In genomic region chr5:72665281-72665680, GRCm38 (mm10) we compare ENCODE assay signal across 9 mouse cellular contexts. TPM values are rescaled to one million over a fixed set of nuclear protein-coding genes. Genes with fewer than 3 reads are reported as not detected.
DNase-seq lines count a peak whose midpoint lies in the region; ATAC-seq and TF ChIP-seq lines count a peak whose summit lies in the region.
"Had no signal": no experiment of that assay in that cellular context is flagged by ENCODE, and none has a peak within 500 bp of the region (broad histone marks: within the 10 kb centered on the region; RNA-seq: fewer than 3 reads in every experiment).

No protein-coding gene starts in this region.

- H3K4me1 ChIP-seq in heart, embryonic 11.5 days (ENCODE audit: control insufficient read depth, insufficient read depth, low read length): no peaks in the 10 kb centered on the region
- no peaks in the 10 kb centered on the region; the same call in 1 of the 2 replicates for H3K4me1 ChIP-seq in bone marrow, adult 2 months (ENCODE audit: control insufficient read depth, insufficient read depth, low read length)
- no peaks in the 10 kb centered on the region for H3K4me1 ChIP-seq in thymus, adult 2 months (replicated peaks; ENCODE audit: control insufficient read depth, insufficient read depth, low read length)
- H3K4me1 ChIP-seq: embryonic facial prominence, embryonic 12.5 days had no signal

- H3K9ac ChIP-seq in heart, embryonic 11.5 days (ENCODE audit: low read depth, low read length): no peak overlapping the region
- H3K9ac ChIP-seq: embryonic facial prominence, embryonic 12.5 days had no signal

- H3K9me3 ChIP-seq in heart, embryonic 11.5 days (replicated peaks; ENCODE audit: control insufficient read depth, low read length): no peaks in the 10 kb centered on the region
- H3K9me3 ChIP-seq: embryonic facial prominence, embryonic 12.5 days had no signal

- TF ChIP-seq CTCF in bone marrow, adult 2 months (IDR thresholded peaks at IDR 0.05; ENCODE audit: control insufficient read depth, insufficient read depth, low read length): peak; percentile 41
- peak; percentile 53; the same call in 1 of the 2 replicates for TF ChIP-seq CTCF in thymus, adult 2 months (IDR thresholded peaks at IDR 0.05; ENCODE audit: borderline replicate concordance, control insufficient read depth, extremely low read depth, insufficient read depth, low read length, poor library complexity)

- H3K4me3 ChIP-seq in heart, embryonic 11.5 days (ENCODE audit: low read depth, low read length): no peak overlapping the region
- H3K4me3 ChIP-seq in bone marrow, adult 2 months (replicated peaks; ENCODE audit: control insufficient read depth, low read depth, low read length): no peak overlapping the region
- no peak overlapping the region for H3K4me3 ChIP-seq in thymus, adult 2 months (ENCODE audit: control insufficient read depth, insufficient read depth, low read length)
- H3K4me3 ChIP-seq: embryonic facial prominence, embryonic 12.5 days had no signal

- no peaks in the 10 kb centered on the region for H3K36me3 ChIP-seq in heart, embryonic 11.5 days (ENCODE audit: control insufficient read depth, insufficient read depth, low read length)
- 0 out of 2 replicates have a peak, but pooled peaks cover 3% of the 10 kb centered on the region for H3K36me3 ChIP-seq in thymus, adult 2 months (ENCODE audit: control insufficient read depth, insufficient read depth, low read length)
- H3K36me3 ChIP-seq: embryonic facial prominence, embryonic 12.5 days had no signal

- H3K4me2 ChIP-seq in heart, embryonic 11.5 days: no peak overlapping the region
- H3K4me2 ChIP-seq: embryonic facial prominence, embryonic 12.5 days had no signal

- ATAC-seq in heart, embryonic 11.5 days (replicated peaks; ENCODE audit: insufficient number of reproducible peaks, low FRiP score, low TSS enrichment): no peak

- peak; percentile 76 for DNase-seq in heart, adult 11 months
- DNase-seq in CD4-positive, CD25-positive, alpha-beta regulatory T cell, adult 2 months (ENCODE audit: low read depth, low spot score): peak; percentile 79
- peak; percentile 31 to 49 for DNase-seq in frontal cortex, postnatal 36 days (ENCODE audit: low spot score in 2 of 2)
- DNase-seq in layer of hippocampus, postnatal 14 days (ENCODE audit: low spot score in 2 of 2): peak; percentile 21 to 46
- peak; percentile 38 to 50 for DNase-seq in natural killer cell, adult 2 months (ENCODE audit: low spot score in 2 of 2)
- DNase-seq in thymus, adult 2 months: peak; percentile 73

- 32% methylated on average over 5 of the region's 5 CpGs for WGBS in heart, embryonic 11.5 days (ENCODE audit: insufficient replicate concordance)
- 31% methylated on average over 5 of the region's 5 CpGs for WGBS in bone marrow, adult 2 months
- 38% methylated on average over 5 of the region's 5 CpGs for WGBS in thymus, adult 2 months

- no peak for TF ChIP-seq POLR2A in bone marrow, adult 2 months (IDR thresholded peaks at IDR 0.05; ENCODE audit: borderline replicate concordance, control insufficient read depth, low read depth, low read length)
- TF ChIP-seq POLR2A in thymus, adult 2 months (IDR thresholded peaks at IDR 0.05; ENCODE audit: control insufficient read depth, extremely low read depth, insufficient read depth, low read length, poor library complexity): no peak

- H3K27ac ChIP-seq in heart, embryonic 11.5 days (ENCODE audit: low read depth, low read length): no peak overlapping the region
- H3K27ac ChIP-seq in bone marrow, adult 2 months (ENCODE audit: control insufficient read depth, insufficient read depth, low read depth, low read length, poor library complexity): no peak overlapping the region
- no peak overlapping the region for H3K27ac ChIP-seq in thymus, adult 2 months (ENCODE audit: control insufficient read depth, insufficient read depth, low read length)
- H3K27ac ChIP-seq: embryonic facial prominence, embryonic 12.5 days had no signal

- no peaks in the 10 kb centered on the region for H3K27me3 ChIP-seq in heart, embryonic 11.5 days (ENCODE audit: control insufficient read depth, insufficient read depth, low read length)
- no peaks in the 10 kb centered on the region for H3K27me3 ChIP-seq in thymus, adult 2 months (ENCODE audit: control insufficient read depth, insufficient read depth, low read length)
- H3K27me3 ChIP-seq: embryonic facial prominence, embryonic 12.5 days had no signal

RNA-seq across cellular contexts. Expression of gene Nipal1, which starts 17.7 kb away (rescaled TPM):
- polyA plus RNA-seq in heart, embryonic 11.5 days (2014; fragmentation: Nextera tagmentation; extraction: Ambion mirVana): 0.04 and 0.61 TPM in 2 replicates
- polyA plus RNA-seq in bone marrow, adult 2 months (2011; ENCODE audit: insufficient read depth, insufficient read length, low replicate concordance, missing spikeins): not detected in 2 replicates
- not detected for total RNA-seq in layer of hippocampus, postnatal 14 days (2021)
- polyA plus RNA-seq in thymus, adult 2 months (2012; rRNA removed): 1.6 and 1.7 TPM in 2 replicates

RNA-seq across cellular contexts. Expression of gene Cnga1, which starts 21.2 kb away (rescaled TPM):
- not detected in 2 replicates for polyA plus RNA-seq in heart, embryonic 11.5 days (2014; fragmentation: Nextera tagmentation; extraction: Ambion mirVana)
- 0.60 TPM in 1 of 2 replicates, not detected in the other for polyA plus RNA-seq in bone marrow, adult 2 months (2011; ENCODE audit: insufficient read depth, insufficient read length, low replicate concordance, missing spikeins)
- total RNA-seq in layer of hippocampus, postnatal 14 days (2021): not detected
- polyA plus RNA-seq in thymus, adult 2 months (2012; rRNA removed): 1.4 and 1.6 TPM in 2 replicates
- polyA plus RNA-seq: embryonic facial prominence, embryonic 12.5 days had no signal
